Mouse (Mus musculus): ENCODE measurements around the gene Xpnpep3. TPM values are rescaled to one million over a fixed set of nuclear protein-coding genes. Genes with fewer than 3 reads are reported as not detected.
A peak's percentile ranks its signal among the peaks of the same experiment; 100 is the strongest.
"Not testable (repeated sequence)": the region's sequence is repeated elsewhere in the genome, so short reads cannot be mapped to it uniquely, and the experiment has no call there.

Gene Xpnpep3
- polyA plus RNA-seq, 1 experiment from 2014 or later = 8.7 TPM

GRCm38 (mm10) chr15:81479446-81480213 lies 79.7 kb downstream of the Xpnpep3 start:
- Histone ChIP-seq H3K27me3 (ENCODE audit: insufficient read depth, low read length) (no peaks in the 10 kb centered on the region), H3K9me3 (replicated peaks; ENCODE audit: low read length) (no peaks in the 10 kb centered on the region), H3K27ac (no peak overlapping the region), H3K4me2 (ENCODE audit: low read length) (peak overlapping the region; percentile 16), H3K4me1 (replicated peaks; ENCODE audit: insufficient read depth, low read length) (no peaks in the 10 kb centered on the region), H3K36me3 (ENCODE audit: insufficient read depth, low read length) (peaks cover 8% of the 10 kb centered on the region; the same call in 1 of the 2 replicates), H3K9ac (ENCODE audit: low read depth, low read length) (no peak overlapping the region), H3K4me3 (replicated peaks; ENCODE audit: low read depth, low read length) (no peak overlapping the region)
- DNase-seq (ENCODE audit: low spot score) (peak; percentile 70), ATAC-seq (replicated peaks; ENCODE audit: low FRiP score, low read depth) (0 out of 2 replicates have a peak, but pooled peaks have one; percentile 33)
- no peak for TF ChIP-seq CTCF (IDR thresholded peaks at IDR 0.05; ENCODE audit: low read depth)
- WGBS = 43% methylated on average over 21 of the region's 21 CpGs

GRCm38 (mm10) chr15:81480284-81480683 lies 80.3 kb downstream of the Xpnpep3 start:
- 64% methylated on average over 3 of the region's 3 CpGs for WGBS
- not testable (repeated sequence) for H3K4me1 ChIP-seq (replicated peaks; ENCODE audit: insufficient read depth, low read length); H3K9ac ChIP-seq (ENCODE audit: low read depth, low read length); ATAC-seq (replicated peaks; ENCODE audit: low FRiP score, low read depth); H3K4me3 ChIP-seq (replicated peaks; ENCODE audit: low read depth, low read length); H3K4me2 ChIP-seq (ENCODE audit: low read length); H3K9me3 ChIP-seq (replicated peaks; ENCODE audit: low read length); H3K27ac ChIP-seq; H3K36me3 ChIP-seq (ENCODE audit: insufficient read depth, low read length); H3K27me3 ChIP-seq (ENCODE audit: insufficient read depth, low read length); DNase-seq (ENCODE audit: low spot score)

- H3K9ac ChIP-seq (ENCODE audit: low read depth, low read length) = 0 out of 2 replicates have a peak overlapping the region, but pooled peaks have one; percentile 35
- peak; percentile 61 for DNase-seq (ENCODE audit: low spot score)
Measured at GRCm38 (mm10) chr15:81480977-81481379, 81.0 kb downstream of the Xpnpep3 start.

GRCm38 (mm10) chr15:81482966-81483365 lies 83.0 kb downstream of the Xpnpep3 start:
- Histone ChIP-seq H3K36me3 (ENCODE audit: insufficient read depth, low read length) (no peaks in the 10 kb centered on the region), H3K4me2 (ENCODE audit: low read length) (no peak overlapping the region), H3K27ac (no peak overlapping the region), H3K9me3 (replicated peaks; ENCODE audit: low read length) (no peaks in the 10 kb centered on the region), H3K4me1 (replicated peaks; ENCODE audit: insufficient read depth, low read length) (no peaks in the 10 kb centered on the region), H3K27me3 (ENCODE audit: insufficient read depth, low read length) (no peaks in the 10 kb centered on the region), H3K9ac (ENCODE audit: low read depth, low read length) (no peak overlapping the region), H3K4me3 (replicated peaks; ENCODE audit: low read depth, low read length) (no peak overlapping the region)
- ATAC-seq (replicated peaks; ENCODE audit: low FRiP score, low read depth) (no peak), DNase-seq (ENCODE audit: low spot score) (no peak)
- no peak for TF ChIP-seq CTCF (IDR thresholded peaks at IDR 0.05; ENCODE audit: low read depth)
- 80% methylated on average over 2 of the region's 2 CpGs for WGBS

More at GRCm38 (mm10) chr15:81480977-81481379, 81.0 kb downstream of the Xpnpep3 start:
- Histone ChIP-seq H3K4me2 (ENCODE audit: low read length) (peak overlapping the region; percentile 59), H3K4me1 (replicated peaks; ENCODE audit: insufficient read depth, low read length) (no peaks in the 10 kb centered on the region), H3K9me3 (replicated peaks; ENCODE audit: low read length) (no peaks in the 10 kb centered on the region), H3K36me3 (ENCODE audit: insufficient read depth, low read length) (no peaks in the 10 kb centered on the region), H3K27me3 (ENCODE audit: insufficient read depth, low read length) (no peaks in the 10 kb centered on the region), H3K4me3 (replicated peaks; ENCODE audit: low read depth, low read length) (peak overlapping the region; percentile 24), H3K27ac (no peak overlapping the region)
- no peak for TF ChIP-seq CTCF (IDR thresholded peaks at IDR 0.05; ENCODE audit: low read depth)
- 14% methylated on average over 13 of the region's 13 CpGs for WGBS
- ATAC-seq (replicated peaks; ENCODE audit: low FRiP score, low read depth) = peak; percentile 60; the same call in 1 of the 2 replicates

GRCm38 (mm10) chr15:81483691-81484090 lies 83.8 kb downstream of the Xpnpep3 start:
- no peak for TF ChIP-seq CTCF (IDR thresholded peaks at IDR 0.05; ENCODE audit: low read depth)
- no peaks in the 10 kb centered on the region for H3K4me1 ChIP-seq (replicated peaks; ENCODE audit: insufficient read depth, low read length)
- no peak overlapping the region for H3K27ac ChIP-seq
- ATAC-seq (replicated peaks; ENCODE audit: low FRiP score, low read depth) = no peak
- no peaks in the 10 kb centered on the region for H3K27me3 ChIP-seq (ENCODE audit: insufficient read depth, low read length)
- 86% methylated on average over 6 of the region's 6 CpGs for WGBS
- no peak overlapping the region for H3K4me3 ChIP-seq (replicated peaks; ENCODE audit: low read depth, low read length)
- no peaks in the 10 kb centered on the region for H3K9me3 ChIP-seq (replicated peaks; ENCODE audit: low read length)
- H3K4me2 ChIP-seq (ENCODE audit: low read length) = no peak overlapping the region
- no peaks in the 10 kb centered on the region for H3K36me3 ChIP-seq (ENCODE audit: insufficient read depth, low read length)
- H3K9ac ChIP-seq (ENCODE audit: low read depth, low read length) = no peak overlapping the region
- no peak for DNase-seq (ENCODE audit: low spot score)

- H3K27me3 ChIP-seq (ENCODE audit: insufficient read depth, low read length) = no peaks in the 10 kb centered on the region
- no peak for TF ChIP-seq CTCF (IDR thresholded peaks at IDR 0.05; ENCODE audit: low read depth)
- no peaks in the 10 kb centered on the region for H3K36me3 ChIP-seq (ENCODE audit: insufficient read depth, low read length)
- H3K4me3 ChIP-seq (replicated peaks; ENCODE audit: low read depth, low read length) = no peak overlapping the region
- no peak overlapping the region for H3K27ac ChIP-seq
- WGBS = 85% methylated on average over 4 of the region's 4 CpGs
- no peak for ATAC-seq (replicated peaks; ENCODE audit: low FRiP score, low read depth)
- H3K9ac ChIP-seq (ENCODE audit: low read depth, low read length) = no peak overlapping the region
- DNase-seq (ENCODE audit: low spot score) = no peak
- H3K4me1 ChIP-seq (replicated peaks; ENCODE audit: insufficient read depth, low read length) = no peaks in the 10 kb centered on the region
- no peaks in the 10 kb centered on the region for H3K9me3 ChIP-seq (replicated peaks; ENCODE audit: low read length)
- no peak overlapping the region for H3K4me2 ChIP-seq (ENCODE audit: low read length)
Measured at GRCm38 (mm10) chr15:81485483-81485882, 85.5 kb downstream of the Xpnpep3 start.

All from kidney, postnatal 0 days (tissue).